Mouse (Mus musculus) megakaryocyte, embryonic 14.5 days (primary cell): Measurements from ENCODE around the gene Tlr12. TPM values are rescaled to one million over a fixed set of nuclear protein-coding genes. Genes with fewer than 3 reads are reported as not detected.
A peak's percentile ranks its signal among the peaks of the same experiment; 100 is the strongest.

ENCODE experiments used
- H3K27me3 ChIP-seq: replicated peaks from 2 replicates; pipeline ENCODE3; 2012; ENCODE audit warnings: inconsistent platforms
- H3K36me3 ChIP-seq: replicated peaks from 2 replicates; pipeline ENCODE3; 2012; ENCODE audit warnings: low read length, inconsistent platforms, mixed read lengths
- H3K4me1 ChIP-seq: 2 replicates; pipeline ENCODE4 v1.6.1; 2012; ENCODE audit warnings: inconsistent platforms
- H3K4me3 ChIP-seq: replicated peaks from 2 replicates; pipeline ENCODE3; 2012; ENCODE audit warnings: moderate library complexity, mild to moderate bottlenecking, inconsistent platforms
- H3K9me3 ChIP-seq: 2 replicates; pipeline ENCODE4 v1.6.1; 2012; ENCODE audit warnings: inconsistent platforms
- FLI1 ChIP-seq: IDR thresholded peaks from 2 replicates; pipeline ENCODE4 v1.6.1; 2012; ENCODE audit warnings: low read length, inconsistent platforms, mixed read lengths
- GATA1 ChIP-seq: IDR thresholded peaks from 3 replicates; pipeline ENCODE4 v1.6.1; 2012; ENCODE audit warnings: mixed read lengths, low read length, inconsistent platforms, borderline replicate concordance
- polyA plus RNA-seq: library from polyadenylated mRNA; stranded (reverse); fragments of >175 nt; gene quantifications from 2 replicates; pipeline ENCODE4 v1.2.3, GENCODE M21; 2012; ENCODE audit warnings: low replicate concordance; ENCODE audit not compliant: insufficient read depth

The Tlr12 gene
- polyA plus RNA-seq, 1 experiment, result 1.8 TPM

DNA sequence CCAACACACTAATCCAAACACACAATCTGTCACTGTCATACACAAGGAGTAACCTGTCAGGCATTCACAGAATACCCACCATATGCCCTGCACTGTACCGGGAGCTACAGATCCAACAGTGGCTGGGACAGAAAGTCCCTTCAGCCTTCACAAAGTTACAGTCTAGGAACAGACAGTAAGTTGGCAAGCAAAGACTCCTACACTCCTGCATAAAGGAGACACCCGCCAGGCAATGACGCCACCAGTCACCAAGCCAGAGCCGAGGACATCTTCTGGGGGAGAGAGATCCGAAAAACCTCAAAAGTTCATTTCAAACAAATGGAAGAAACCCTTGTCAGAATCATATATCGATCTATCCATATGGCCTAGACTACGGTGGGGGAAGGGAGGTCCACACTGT is 11.8 kb downstream of the Tlr12 start:
- Histone ChIP-seq H3K4me3 (no peak overlapping the region), H3K27me3 (no peaks in the 10 kb centered on the region), H3K4me1 (peaks cover 46% of the 10 kb centered on the region), H3K9me3 (no peaks in the 10 kb centered on the region), H3K36me3 (peaks cover 32% of the 10 kb centered on the region)
- TF ChIP-seq GATA1, result no peak
- no peak for TF ChIP-seq FLI1

GRCm38 (mm10) chr4:128597801-128598560 is 20.4 kb downstream of the Tlr12 start:
- TF ChIP-seq FLI1 (no peak), GATA1 (no peak)
- Histone ChIP-seq H3K4me3 (no peak overlapping the region), H3K36me3 (peaks cover 17% of the 10 kb centered on the region)

GRCm38 (mm10) chr4:128594062-128594461 is 24.4 kb downstream of the Tlr12 start:
- Histone ChIP-seq H3K27me3 (peaks cover 10% of the 10 kb centered on the region), H3K36me3 (peaks cover 32% of the 10 kb centered on the region), H3K4me1 (peaks cover 31% of the 10 kb centered on the region), H3K9me3 (no peaks in the 10 kb centered on the region), H3K4me3 (peak overlapping the region; percentile 60)
- TF ChIP-seq FLI1 (no peak), GATA1 (no peak)

More at GRCm38 (mm10) chr4:128597801-128598560, 20.4 kb downstream of the Tlr12 start:
- no peaks in the 10 kb centered on the region for H3K9me3 ChIP-seq
- H3K4me1 ChIP-seq, result peaks cover 27% of the 10 kb centered on the region
- peaks cover 3% of the 10 kb centered on the region for H3K27me3 ChIP-seq

DNA sequence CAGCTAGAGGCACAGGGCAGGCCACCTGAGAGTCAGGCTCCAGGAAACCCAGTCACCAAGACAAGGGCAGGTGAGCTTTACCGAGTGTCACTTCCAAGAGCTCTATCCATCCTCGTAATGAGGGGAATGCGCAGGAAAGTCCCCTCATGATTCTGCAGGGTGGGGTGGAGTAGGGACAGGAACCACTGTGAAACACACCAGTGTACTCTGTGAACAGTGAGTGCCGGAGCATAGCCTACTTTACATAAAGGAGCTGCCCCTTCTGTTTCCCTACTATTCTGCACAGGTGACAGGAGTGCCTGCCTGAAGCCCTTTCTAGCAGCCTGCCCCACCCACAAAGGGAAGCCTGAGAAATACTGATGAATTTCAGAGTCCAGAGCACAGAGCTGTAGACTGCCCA is 25.1 kb downstream of the Tlr12 start:
- H3K9me3 ChIP-seq, result no peaks in the 10 kb centered on the region
- no peak overlapping the region for H3K4me3 ChIP-seq
- H3K36me3 ChIP-seq, result peaks cover 38% of the 10 kb centered on the region
- no peak for TF ChIP-seq GATA1
- no peak for TF ChIP-seq FLI1
- H3K4me1 ChIP-seq, result peaks cover 31% of the 10 kb centered on the region
- H3K27me3 ChIP-seq, result peaks cover 10% of the 10 kb centered on the region

- H3K36me3 ChIP-seq, result peaks cover 28% of the 10 kb centered on the region
Observed at GRCm38 (mm10) chr4:128579182-128579581, 39.2 kb downstream of the Tlr12 start.

DNA sequence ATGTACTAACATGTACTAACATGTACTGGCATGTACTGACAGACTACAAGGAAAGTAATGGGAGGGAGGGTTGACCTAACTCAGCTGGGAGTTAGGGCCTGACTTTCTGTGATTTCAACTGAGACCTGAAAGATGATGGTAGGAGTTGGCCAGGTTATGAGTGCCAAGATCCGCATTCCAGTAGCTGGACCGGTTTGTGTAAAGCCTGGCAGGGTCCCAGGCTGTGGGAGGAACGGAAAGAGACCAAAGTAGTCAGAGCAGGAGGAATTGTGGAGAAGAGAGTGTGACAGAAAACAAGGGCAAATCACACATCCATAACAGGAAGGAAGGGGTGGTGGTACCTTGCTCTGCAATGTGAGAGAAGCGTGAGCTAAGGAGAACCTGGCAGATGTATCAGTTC is 42.6 kb downstream of the Tlr12 start:
- Histone ChIP-seq H3K4me3 (no peak overlapping the region), H3K36me3 (peaks cover 7% of the 10 kb centered on the region), H3K9me3 (peaks cover 10% of the 10 kb centered on the region; the same call in 1 of the 2 replicates), H3K4me1 (no peaks in the 10 kb centered on the region), H3K27me3 (peaks cover 6% of the 10 kb centered on the region)
- TF ChIP-seq FLI1 (no peak), GATA1 (no peak)

More at GRCm38 (mm10) chr4:128579182-128579581, 39.2 kb downstream of the Tlr12 start:
- Histone ChIP-seq H3K4me3 (no peak overlapping the region), H3K4me1 (no peaks in the 10 kb centered on the region), H3K27me3 (no peaks in the 10 kb centered on the region), H3K9me3 (peaks cover 38% of the 10 kb centered on the region)
- no peak for TF ChIP-seq GATA1
- TF ChIP-seq FLI1, result no peak

Other genes with a start within 250 kb of the Tlr12 start
- gene Zscan20, start 8.5 kb downstream of the Tlr12 start, polyA plus RNA-seq, result 0.41 TPM in 1 of 2 replicates, not detected in the other
- 56.0 and 121 TPM in 2 replicates for gene Phc2, start 36.1 kb upstream of the Tlr12 start, polyA plus RNA-seq
- 0.49 TPM in 1 of 2 replicates, not detected in the other for gene A3galt2, start 136.7 kb upstream of the Tlr12 start, polyA plus RNA-seq
- 78.0 and 89.8 TPM in 2 replicates for gene Zfp362, start 187.4 kb upstream of the Tlr12 start, polyA plus RNA-seq